Mouse (Mus musculus) myocyte (in vitro differentiated cells): ENCODE results near the gene Hjurp.

Experiments used
- CEBPB ChIP-seq: IDR thresholded peaks from 2 replicates; pipeline ENCODE4 v1.6.1; 2011; ENCODE audit warnings: mild to moderate bottlenecking, moderate library complexity; ENCODE audit not compliant: poor library complexity, insufficient read depth, severe bottlenecking
- E2F4 ChIP-seq: IDR thresholded peaks from one replicate; pipeline ENCODE4 v1.6.1; 2011; ENCODE audit warnings: mild to moderate bottlenecking, control low read depth, moderate library complexity; ENCODE audit not compliant: insufficient read depth
- MAX ChIP-seq: IDR thresholded peaks from one replicate; pipeline ENCODE4 v1.6.1; 2011; ENCODE audit warnings: low read depth, mild to moderate bottlenecking, control low read depth
- MYOD1 ChIP-seq, 3 experiments: IDR thresholded peaks; one replicate each; pipeline ENCODE4 v1.6.1; 2011; ENCODE audit warnings: control low read depth in 2 of 3, low read depth in 2 of 3, mild to moderate bottlenecking in 2 of 3, moderate library complexity in 1 of 3; ENCODE audit not compliant: insufficient read length in 2 of 3, control insufficient read depth in 1 of 3
- MYOG ChIP-seq, 3 experiments: IDR thresholded peaks; one replicate each; pipeline ENCODE4 v1.6.1; 2011; ENCODE audit warnings: control low read depth in 2 of 3, low read depth in 2 of 3, mild to moderate bottlenecking in 2 of 3; ENCODE audit not compliant: insufficient read length in 2 of 3, control insufficient read depth in 1 of 3, insufficient read depth in 1 of 3
- POLR2A ChIP-seq: IDR thresholded peaks from one replicate; pipeline ENCODE4 v1.6.1; 2011; ENCODE audit warnings: low read depth, mild to moderate bottlenecking, control low read depth, moderate library complexity; ENCODE audit not compliant: insufficient read length
- POLR2AphosphoS2 ChIP-seq: IDR thresholded peaks from one replicate; pipeline ENCODE4 v1.6.1; 2011; ENCODE audit warnings: low read depth, control low read depth; ENCODE audit not compliant: insufficient read length
- REST ChIP-seq: IDR thresholded peaks from one replicate; pipeline ENCODE4 v1.6.1; 2011; ENCODE audit warnings: mild to moderate bottlenecking, control low read depth, moderate library complexity; ENCODE audit not compliant: insufficient read depth, insufficient read length
- SRF ChIP-seq: IDR thresholded peaks from one replicate; pipeline ENCODE4 v1.6.1; 2011; ENCODE audit warnings: low read depth; ENCODE audit not compliant: control insufficient read depth, insufficient read length
- TCF12 ChIP-seq: IDR thresholded peaks from one replicate; pipeline ENCODE4 v1.6.1; 2011; ENCODE audit warnings: mild to moderate bottlenecking, control low read depth; ENCODE audit not compliant: poor library complexity, insufficient read depth, severe bottlenecking
- TCF3 ChIP-seq: IDR thresholded peaks from one replicate; pipeline ENCODE4 v1.6.1; 2011; ENCODE audit warnings: low read depth, control low read depth; ENCODE audit not compliant: insufficient read length
- USF1 ChIP-seq: IDR thresholded peaks from one replicate; pipeline ENCODE4 v1.6.1; 2011; ENCODE audit warnings: low read depth, mild to moderate bottlenecking, control low read depth, moderate library complexity

GRCm38 (mm10) chr1:88273832-88274231, 3.6 kb downstream of the Hjurp start:
- TF ChIP-seq POLR2A (no peak), MAX (no peak), TCF3 (no peak), MYOD1 (IDR thresholded peaks at IDR 0.05; ENCODE audit: control insufficient read depth in 1 of 3, insufficient read length in 2 of 3, low read depth in 2 of 3) (no peak), SRF (no peak), TCF12 (no peak), E2F4 (no peak), POLR2AphosphoS2 (no peak), USF1 (no peak), MYOG (IDR thresholded peaks at IDR 0.05; ENCODE audit: control insufficient read depth in 1 of 3, insufficient read depth in 1 of 3, insufficient read length in 2 of 3, low read depth in 2 of 3) (no peak), CEBPB (no peak), REST (no peak)
